Mouse (Mus musculus) forebrain, embryonic 11.5 days (tissue): ENCODE measurements around the gene Zscan18. TPM values are rescaled to one million over a fixed set of nuclear protein-coding genes. Genes with fewer than 3 reads are reported as not detected.
A peak's percentile ranks its signal among the peaks of the same experiment; 100 is the strongest.
"Not testable (repeated sequence)": the region's sequence is repeated elsewhere in the genome, so short reads cannot be mapped to it uniquely, and the experiment has no call there.

Source experiments
- ATAC-seq: fragments of 200-750 bp; cut with Nextera tagmentation; replicated peaks from 2 replicates; pipeline ENCODE4 v1.8.0; 2017; ENCODE audit warnings: moderate TSS enrichment; ENCODE audit not compliant: low FRiP score
- DNase-seq: peaks from one replicate; pipeline ENCODE4 v3.0.0-alpha.2; 2017; ENCODE audit warnings: low spot score
- H3K27ac ChIP-seq: fragments of 300-500 bp; sonication (generic); 2 replicates; pipeline ENCODE4 v1.5.1; 2014; ENCODE audit warnings: low read depth, low read length
- H3K27me3 ChIP-seq: fragments of 300-500 bp; sonication (generic); 2 replicates; pipeline ENCODE4 v1.6.1; 2014; ENCODE audit warnings: mild to moderate bottlenecking, low read length, mixed read lengths; ENCODE audit not compliant: control insufficient read depth, insufficient read depth
- H3K36me3 ChIP-seq: fragments of 300-500 bp; sonication (generic); 2 replicates; pipeline ENCODE4 v1.6.1; 2014; ENCODE audit warnings: mild to moderate bottlenecking, low read length, moderate library complexity, mixed read lengths; ENCODE audit not compliant: control insufficient read depth, insufficient read depth
- H3K4me1 ChIP-seq: fragments of 300-500 bp; sonication (generic); replicated peaks from 2 replicates; pipeline ENCODE4 v1.6.1; 2014; ENCODE audit warnings: low read length, mixed read lengths; ENCODE audit not compliant: control insufficient read depth, insufficient read depth
- H3K4me2 ChIP-seq: fragments of 300-500 bp; sonication (generic); 2 replicates; pipeline ENCODE4 v1.6.1; 2014; ENCODE audit warnings: low read depth, mild to moderate bottlenecking, low read length, moderate library complexity, mixed read lengths; ENCODE audit not compliant: severe bottlenecking
- H3K4me3 ChIP-seq: fragments of 300-500 bp; sonication (generic); 2 replicates; pipeline ENCODE4 v1.5.1; 2014; ENCODE audit warnings: low read depth, low read length
- H3K9ac ChIP-seq: fragments of 300-500 bp; sonication (generic); 2 replicates; pipeline ENCODE4 v1.6.1; 2014; ENCODE audit warnings: low read length
- H3K9me3 ChIP-seq: fragments of 300-500 bp; sonication (generic); 2 replicates; pipeline ENCODE4 v1.6.1; 2016; ENCODE audit warnings: low read length, mixed read lengths; ENCODE audit not compliant: control insufficient read depth
- WGBS: fragments of 180-500 bp; shearing (Covaris S2); extraction: QIAGEN DNeasy Blood & Tissue Kit; methylation state at CpG from one replicate; pipeline ENCODE4 v1.1.7; 2014; 5-methylcytosine and 5-hydroxymethylcytosine counted together
- polyA plus RNA-seq: library from polyadenylated mRNA; unstranded; fragments of >200 nt; fragmentation: Nextera tagmentation; extraction: Ambion mirVana; gene quantifications from 2 replicates; pipeline ENCODE4 v1.2.1, GENCODE M21; 2014

Zscan18 gene
- polyA plus RNA-seq, 1 experiment from 2014 or later, result 12.3 TPM

- Histone ChIP-seq H3K27me3 (no peaks in the 10 kb centered on the region), H3K36me3 (no peaks in the 10 kb centered on the region), H3K9ac (no peak overlapping the region), H3K4me3 (no peak overlapping the region), H3K4me1 (no peaks in the 10 kb centered on the region), H3K27ac (no peak overlapping the region), H3K9me3 (no peaks in the 10 kb centered on the region; the same call in 1 of the 2 replicates), H3K4me2 (no peak overlapping the region)
- ATAC-seq (no peak), DNase-seq (no peak)
- 89% methylated on average over 1 of the region's 1 CpGs for WGBS
Measured at GRCm38 (mm10) chr7:12799554-12799953, 3.9 kb downstream of the Zscan18 start.

DNA sequence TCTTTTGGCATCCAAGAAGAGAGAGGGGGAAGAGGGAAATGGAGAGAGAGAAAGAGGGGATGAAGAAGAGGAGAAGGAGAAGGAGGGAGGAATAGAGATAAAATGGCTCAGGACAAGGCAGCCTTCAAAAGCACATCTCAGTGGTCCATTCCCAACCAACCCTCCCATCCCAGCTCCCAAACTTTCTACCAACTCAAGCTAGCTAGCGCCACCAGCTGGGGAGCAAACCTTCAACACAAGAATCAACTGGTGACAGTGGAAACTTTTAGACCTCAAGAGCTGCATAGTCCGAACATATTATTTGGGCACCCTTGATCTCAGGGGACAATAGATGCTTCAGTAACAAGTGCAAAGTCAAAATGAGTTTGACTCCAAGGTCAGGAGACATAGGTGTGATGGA is 5.5 kb downstream of the Zscan18 start:
- H3K4me2 ChIP-seq, result no peak overlapping the region
- H3K4me1 ChIP-seq, result no peaks in the 10 kb centered on the region
- H3K9ac ChIP-seq, result no peak overlapping the region
- H3K27me3 ChIP-seq, result no peaks in the 10 kb centered on the region
- H3K27ac ChIP-seq, result no peak overlapping the region
- DNase-seq (no peak), ATAC-seq (no peak)
- H3K9me3 ChIP-seq, result no peaks in the 10 kb centered on the region; the same call in 1 of the 2 replicates
- WGBS, result 56% methylated on average over 2 of the region's 2 CpGs
- H3K4me3 ChIP-seq, result no peak overlapping the region
- H3K36me3 ChIP-seq, result no peaks in the 10 kb centered on the region

GRCm38 (mm10) chr7:12792624-12793023 is 10.8 kb downstream of the Zscan18 start:
- H3K27me3 ChIP-seq, H3K4me3 ChIP-seq, H3K9me3 ChIP-seq, H3K4me2 ChIP-seq, ATAC-seq, H3K9ac ChIP-seq, H3K36me3 ChIP-seq, H3K27ac ChIP-seq, H3K4me1 ChIP-seq, DNase-seq: not testable (repeated sequence)
- 92% methylated on average over 11 of the region's 11 CpGs for WGBS

GRCm38 (mm10) chr7:12788025-12788424 is 15.4 kb downstream of the Zscan18 start:
- WGBS, result 18% methylated on average over 5 of the region's 5 CpGs
- DNase-seq, result no peak
- H3K4me2 ChIP-seq, result no peak overlapping the region
- no peak overlapping the region for H3K27ac ChIP-seq
- H3K4me1 ChIP-seq, result no peaks in the 10 kb centered on the region
- no peaks in the 10 kb centered on the region for H3K36me3 ChIP-seq
- no peaks in the 10 kb centered on the region for H3K9me3 ChIP-seq
- no peak overlapping the region for H3K4me3 ChIP-seq
- no peaks in the 10 kb centered on the region for H3K27me3 ChIP-seq
- no peak overlapping the region for H3K9ac ChIP-seq
- ATAC-seq, result peak; percentile 58; the same call in 1 of the 2 replicates

GRCm38 (mm10) chr7:12787333-12787732 is 16.1 kb downstream of the Zscan18 start:
- Histone ChIP-seq H3K9ac (no peak overlapping the region), H3K27ac (no peak overlapping the region), H3K36me3 (no peaks in the 10 kb centered on the region), H3K4me2 (no peak overlapping the region), H3K4me1 (no peaks in the 10 kb centered on the region), H3K27me3 (no peaks in the 10 kb centered on the region), H3K4me3 (no peak overlapping the region), H3K9me3 (no peaks in the 10 kb centered on the region)
- no peak for DNase-seq
- ATAC-seq, result no peak
- WGBS, result 81% methylated on average over 6 of the region's 6 CpGs

- ATAC-seq, result peak; percentile 94
- no peaks in the 10 kb centered on the region; the same call in 1 of the 2 replicates for H3K36me3 ChIP-seq
- H3K4me2 ChIP-seq, result peak overlapping the region; percentile 95
- H3K4me1 ChIP-seq, result no peaks in the 10 kb centered on the region
- H3K9me3 ChIP-seq, result no peaks in the 10 kb centered on the region
- H3K27me3 ChIP-seq, result no peaks in the 10 kb centered on the region
- no peak overlapping the region for H3K27ac ChIP-seq
- H3K9ac ChIP-seq, result peak overlapping the region; percentile 73
- H3K4me3 ChIP-seq, result peak overlapping the region; percentile 63
- DNase-seq, result peak; percentile 91
- 1% methylated on average over 57 of the region's 57 CpGs for WGBS
Measured at GRCm38 (mm10) chr7:12780151-12780830, 23.1 kb downstream of the Zscan18 start.

GRCm38 (mm10) chr7:12779782-12780150 is 23.7 kb downstream of the Zscan18 start:
- Histone ChIP-seq H3K27ac (no peak overlapping the region), H3K4me2 (peak overlapping the region; percentile 95), H3K36me3 (peaks cover 1% of the 10 kb centered on the region; the same call in 1 of the 2 replicates), H3K27me3 (no peaks in the 10 kb centered on the region), H3K9ac (peak overlapping the region; percentile 73), H3K4me1 (no peaks in the 10 kb centered on the region), H3K9me3 (no peaks in the 10 kb centered on the region), H3K4me3 (peak overlapping the region; percentile 63)
- DNase-seq, result no peak
- 13% methylated on average over 10 of the region's 10 CpGs for WGBS
- ATAC-seq, result peak; percentile 11; the same call in 1 of the 2 replicates

- H3K36me3 ChIP-seq, result peaks cover 5% of the 10 kb centered on the region; the same call in 1 of the 2 replicates
- no peak for DNase-seq
- H3K4me1 ChIP-seq, result no peaks in the 10 kb centered on the region
- no peak for ATAC-seq
- 91% methylated on average over 5 of the region's 5 CpGs for WGBS
- H3K4me2 ChIP-seq, result peak overlapping the region; percentile 95; the same call in 1 of the 2 replicates
- H3K27me3 ChIP-seq, result no peaks in the 10 kb centered on the region
- H3K9ac ChIP-seq, result no peak overlapping the region
- no peaks in the 10 kb centered on the region for H3K9me3 ChIP-seq
- H3K27ac ChIP-seq, result no peak overlapping the region
- no peak overlapping the region for H3K4me3 ChIP-seq
Measured at GRCm38 (mm10) chr7:12779141-12779540, 24.3 kb downstream of the Zscan18 start.

DNA sequence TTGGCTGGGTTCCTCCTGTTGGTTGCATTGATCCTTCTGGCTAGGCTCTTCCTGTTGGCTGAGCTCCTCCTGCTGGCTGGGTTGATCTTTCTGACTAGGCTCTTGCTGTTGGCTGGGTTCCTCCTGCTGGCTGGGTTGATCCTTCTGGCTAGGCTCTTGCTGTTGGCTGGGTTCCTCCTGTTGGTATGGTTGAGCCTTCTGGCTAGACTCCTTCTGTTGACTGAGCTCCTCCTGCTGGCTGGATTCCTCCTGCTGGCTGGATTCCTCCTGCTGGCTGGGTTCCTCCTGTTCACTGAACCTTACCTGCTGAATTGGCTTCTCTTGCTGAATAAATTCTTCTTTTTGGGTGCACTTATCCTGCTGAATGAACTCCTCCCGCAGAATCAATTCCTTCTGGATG is 28.8 kb downstream of the Zscan18 start:
- Histone ChIP-seq H3K36me3 (peaks cover 5% of the 10 kb centered on the region; the same call in 1 of the 2 replicates), H3K4me3 (no peak overlapping the region), H3K4me2 (no peak overlapping the region), H3K4me1 (no peaks in the 10 kb centered on the region), H3K9ac (no peak overlapping the region), H3K9me3 (no peaks in the 10 kb centered on the region), H3K27me3 (no peaks in the 10 kb centered on the region), H3K27ac (no peak overlapping the region)
- no peak for ATAC-seq
- 96% methylated on average over 1 of the region's 1 CpGs for WGBS
- DNase-seq, result no peak
